Mouse (Mus musculus) ovary, adult 18-20 months (tissue): ENCODE data around the gene Gm10338.
"Not testable (repeated sequence)": the region's sequence is repeated elsewhere in the genome, so short reads cannot be mapped to it uniquely, and the experiment has no call there.

Experiments used
- DNase-seq: peaks from one replicate; pipeline ENCODE4 v3.0.0; 2022; ENCODE audit warnings: low spot score, mixed read lengths

Gene Gm10338

GRCm38 (mm10) chr14:7595492-7595891 is at the start of gene Gm10338:
Gene Gm10338, minus strand, starts transcription at chr14:7595592.
- DNase-seq: not testable (repeated sequence)

DNA sequence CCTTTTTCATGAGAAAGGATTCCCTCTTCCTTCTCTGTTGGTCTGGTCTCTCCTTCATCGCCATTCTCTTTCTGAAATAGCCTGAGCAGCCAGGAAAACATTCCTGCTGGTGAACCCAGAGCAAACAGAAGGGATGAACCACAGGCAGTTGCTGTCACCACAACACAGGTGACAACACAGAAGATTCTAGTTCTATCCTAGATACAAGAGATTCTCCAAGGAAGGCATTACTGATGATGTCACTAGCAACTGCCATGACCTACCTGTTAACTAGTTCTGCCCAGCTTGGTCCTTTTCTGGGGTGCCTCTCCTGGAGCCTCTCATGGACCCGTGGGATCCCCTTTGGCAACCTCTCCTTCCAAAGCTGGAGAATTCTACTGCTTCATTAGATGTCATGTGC is 48.5 kb upstream of the Gm10338 start, which contains the start of gene Gm10128:
Gene Gm10128 (minus strand): TSS at position 101 of the 400 bp plus-strand sequence.
- not testable (repeated sequence) for DNase-seq

DNA sequence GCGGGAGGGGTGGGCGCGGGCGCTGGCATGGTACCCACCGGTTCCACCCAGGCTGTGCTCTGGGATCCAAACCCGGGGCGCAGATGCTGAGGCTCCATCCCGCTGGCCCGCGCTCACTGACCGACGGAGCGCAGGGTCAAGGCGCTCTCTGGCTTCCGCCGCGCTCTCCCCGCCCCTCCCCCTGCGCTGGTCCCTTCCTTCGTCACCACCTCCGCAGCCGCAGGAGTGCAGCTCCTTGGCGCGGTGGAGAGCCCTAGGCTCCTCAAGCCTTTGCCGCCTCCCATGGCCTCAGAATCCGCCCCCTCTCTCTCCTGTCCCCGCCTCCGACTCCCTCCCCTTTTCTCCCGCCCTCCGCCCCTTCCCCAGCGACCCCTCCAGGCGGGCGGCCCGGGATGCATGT is 27.0 kb downstream of the Gm10338 start, which contains the start of gene Gm3558:
Gene Gm3558 (minus strand): TSS at position 185 of the 400 bp plus-strand sequence.
- not testable (repeated sequence) for DNase-seq

- DNase-seq: not testable (repeated sequence)
Measured at GRCm38 (mm10) chr14:7567890-7568289, 27.5 kb downstream of the Gm10338 start.

DNA sequence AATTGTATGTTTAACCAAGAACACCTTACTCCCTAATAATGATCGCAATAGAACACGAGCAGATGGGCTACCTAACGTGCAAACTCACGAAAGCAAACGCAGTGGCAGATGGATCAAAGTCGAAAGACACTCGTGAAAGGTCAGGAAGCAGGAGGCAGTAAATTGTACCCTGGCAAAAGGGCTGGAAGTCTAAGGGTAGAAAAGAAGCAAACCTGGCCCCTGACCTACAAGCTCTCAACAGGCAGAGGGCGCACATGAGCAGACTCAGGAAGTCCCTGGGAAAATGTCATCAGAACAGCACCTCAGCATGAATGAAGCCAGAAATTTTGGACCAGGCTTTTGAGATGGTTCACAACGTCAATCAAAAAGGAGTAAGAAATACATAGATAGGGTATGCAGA is 28.1 kb downstream of the Gm10338 start:
- not testable (repeated sequence) for DNase-seq
